ENCODE assay signal across 8 mouse cellular contexts in genomic region chr16:94632424-94632963, GRCm38 (mm10).
DNase-seq lines count a peak whose midpoint lies in the region; ATAC-seq and TF ChIP-seq lines count a peak whose summit lies in the region.

No protein-coding gene starts in this region.

- H3K27ac ChIP-seq in heart, postnatal 0 days (ENCODE audit: low read depth): peak overlapping the region; percentile 17; the same call in 1 of the 2 replicates
- peak overlapping the region; percentile 23; the same call in 1 of the 2 replicates for H3K27ac ChIP-seq in stomach, embryonic 16.5 days (ENCODE audit: low read length)
- H3K27ac ChIP-seq in stomach, postnatal 0 days (replicated peaks): no peak overlapping the region
- peak overlapping the region; percentile 49; the same call in 1 of the 2 replicates for H3K27ac ChIP-seq in midbrain, embryonic 12.5 days (replicated peaks)
- no peak overlapping the region for H3K27ac ChIP-seq in thymus, adult 2 months (ENCODE audit: control insufficient read depth, insufficient read depth, low read length)

- no peak overlapping the region; the same call in 1 of the 2 replicates for H3K4me2 ChIP-seq in heart, postnatal 0 days (ENCODE audit: low read depth, low read length)
- no peak overlapping the region for H3K4me2 ChIP-seq in stomach, embryonic 16.5 days (ENCODE audit: low read depth, low read length)
- no peak overlapping the region for H3K4me2 ChIP-seq in stomach, postnatal 0 days (replicated peaks; ENCODE audit: low read depth)
- H3K4me2 ChIP-seq in midbrain, embryonic 12.5 days (replicated peaks): no peak overlapping the region

- no peaks in the 10 kb centered on the region for H3K27me3 ChIP-seq in heart, postnatal 0 days (ENCODE audit: control insufficient read depth, insufficient read depth, low read length)
- no peaks in the 10 kb centered on the region for H3K27me3 ChIP-seq in stomach, embryonic 16.5 days (ENCODE audit: control insufficient read depth, insufficient read depth, low read length)
- H3K27me3 ChIP-seq in stomach, postnatal 0 days (ENCODE audit: control insufficient read depth, insufficient read depth, low read length): no peaks in the 10 kb centered on the region
- no peaks in the 10 kb centered on the region for H3K27me3 ChIP-seq in midbrain, embryonic 12.5 days
- H3K27me3 ChIP-seq in thymus, adult 2 months (ENCODE audit: control insufficient read depth, insufficient read depth, low read length): no peaks in the 10 kb centered on the region; the same call in 1 of the 2 replicates

- TF ChIP-seq CTCF in heart, postnatal 0 days (IDR thresholded peaks at IDR 0.05; ENCODE audit: low read depth): no peak
- no peak for TF ChIP-seq CTCF in stomach, postnatal 0 days (IDR thresholded peaks at IDR 0.05; ENCODE audit: low read depth)
- TF ChIP-seq CTCF in thymus, adult 2 months (IDR thresholded peaks at IDR 0.05; ENCODE audit: borderline replicate concordance, control insufficient read depth, extremely low read depth, insufficient read depth, low read length, poor library complexity): no peak

- WGBS in heart, postnatal 0 days: 66% methylated on average over 6 of the region's 6 CpGs
- 58% methylated on average over 6 of the region's 6 CpGs for WGBS in stomach, embryonic 16.5 days
- WGBS in stomach, postnatal 0 days: 61% methylated on average over 6 of the region's 6 CpGs
- WGBS in midbrain, embryonic 12.5 days: 89% methylated on average over 6 of the region's 6 CpGs
- 80% methylated on average over 6 of the region's 6 CpGs for WGBS in thymus, adult 2 months

- H3K4me3 ChIP-seq in heart, postnatal 0 days (ENCODE audit: low read depth, low read length): no peak overlapping the region
- no peak overlapping the region for H3K4me3 ChIP-seq in stomach, embryonic 16.5 days (replicated peaks; ENCODE audit: low read length)
- no peak overlapping the region for H3K4me3 ChIP-seq in stomach, postnatal 0 days (ENCODE audit: low read depth, low read length)
- H3K4me3 ChIP-seq in midbrain, embryonic 12.5 days: no peak overlapping the region
- H3K4me3 ChIP-seq in thymus, adult 2 months (ENCODE audit: control insufficient read depth, insufficient read depth, low read length): no peak overlapping the region

- no peaks in the 10 kb centered on the region for H3K36me3 ChIP-seq in heart, postnatal 0 days (replicated peaks; ENCODE audit: control insufficient read depth, insufficient read depth, low read length)
- no peaks in the 10 kb centered on the region for H3K36me3 ChIP-seq in stomach, embryonic 16.5 days (ENCODE audit: control insufficient read depth, insufficient read depth, low read length)
- H3K36me3 ChIP-seq in stomach, postnatal 0 days (ENCODE audit: control insufficient read depth, insufficient read depth, low read length): no peaks in the 10 kb centered on the region
- no peaks in the 10 kb centered on the region for H3K36me3 ChIP-seq in midbrain, embryonic 12.5 days
- no peaks in the 10 kb centered on the region for H3K36me3 ChIP-seq in thymus, adult 2 months (ENCODE audit: control insufficient read depth, insufficient read depth, low read length)

- TF ChIP-seq POLR2A in thymus, adult 2 months (IDR thresholded peaks at IDR 0.05; ENCODE audit: control insufficient read depth, extremely low read depth, insufficient read depth, low read length, poor library complexity): no peak

- TF ChIP-seq EP300 in heart, postnatal 0 days (IDR thresholded peaks at IDR 0.05; ENCODE audit: low read depth): no peak
- TF ChIP-seq EP300 in stomach, postnatal 0 days (optimal IDR thresholded peaks at IDR 0.05): no peak

- DNase-seq in heart, postnatal 0 days (ENCODE audit: low spot score): no peak
- DNase-seq in heart, adult 11 months: no peak
- no peak for DNase-seq in stomach, postnatal 0 days (ENCODE audit: low spot score)
- no peak for DNase-seq in thymus, adult 2 months
- no peak for DNase-seq in spleen, postnatal 14 days (ENCODE audit: low spot score in 2 of 2)

- ATAC-seq in heart, postnatal 0 days (ENCODE audit: insufficient read depth, low read depth): no peak
- ATAC-seq in stomach, embryonic 16.5 days (ENCODE audit: insufficient read depth, low FRiP score): 0 out of 2 replicates have a peak, but pooled peaks have one; percentile 8
- ATAC-seq in stomach, postnatal 0 days (ENCODE audit: low FRiP score, low TSS enrichment): no peak
- ATAC-seq in midbrain, embryonic 12.5 days (ENCODE audit: low FRiP score, low read depth): 0 out of 2 replicates have a peak, but pooled peaks have one; percentile 3
- no peak for ATAC-seq in inflammation-experienced regulatory T-cells, adult 6 months

- no peaks in the 10 kb centered on the region for H3K9me3 ChIP-seq in heart, postnatal 0 days (replicated peaks; ENCODE audit: control insufficient read depth, low read length)
- H3K9me3 ChIP-seq in stomach, embryonic 16.5 days (replicated peaks; ENCODE audit: control insufficient read depth, low read length): no peaks in the 10 kb centered on the region
- H3K9me3 ChIP-seq in stomach, postnatal 0 days (ENCODE audit: control insufficient read depth, low read length): no peaks in the 10 kb centered on the region
- H3K9me3 ChIP-seq in midbrain, embryonic 12.5 days: no peaks in the 10 kb centered on the region

- no peak overlapping the region for H3K9ac ChIP-seq in heart, postnatal 0 days (replicated peaks; ENCODE audit: low read depth, low read length)
- no peak overlapping the region for H3K9ac ChIP-seq in stomach, embryonic 16.5 days (ENCODE audit: low read length)
- H3K9ac ChIP-seq in stomach, postnatal 0 days (ENCODE audit: low read length): no peak overlapping the region
- H3K9ac ChIP-seq in midbrain, embryonic 12.5 days (replicated peaks): no peak overlapping the region

- H3K4me1 ChIP-seq in heart, postnatal 0 days (ENCODE audit: control insufficient read depth, insufficient read depth): peaks cover 22% of the 10 kb centered on the region
- peaks cover 30% of the 10 kb centered on the region for H3K4me1 ChIP-seq in stomach, embryonic 16.5 days (ENCODE audit: control insufficient read depth, insufficient read depth, low read length)
- H3K4me1 ChIP-seq in stomach, postnatal 0 days (replicated peaks; ENCODE audit: control insufficient read depth, insufficient read depth): 0 out of 2 replicates have a peak, but pooled peaks cover 2% of the 10 kb centered on the region
- H3K4me1 ChIP-seq in midbrain, embryonic 12.5 days: peaks cover 28% of the 10 kb centered on the region
- H3K4me1 ChIP-seq in thymus, adult 2 months (replicated peaks; ENCODE audit: control insufficient read depth, insufficient read depth, low read length): peaks cover 8% of the 10 kb centered on the region

Comparison
In these comparisons a context has a peak if more than half of its experiments do, and no peak if none do; other contexts are left out.
1. ATAC-seq: peak in stomach, embryonic 16.5 days (single experiment) and midbrain, embryonic 12.5 days (single experiment); none in heart, postnatal 0 days (single experiment), stomach, postnatal 0 days (single experiment) and inflammation-experienced regulatory T-cells, adult 6 months (single experiment).
2. H3K27ac ChIP-seq: peak in heart, postnatal 0 days (single experiment), stomach, embryonic 16.5 days (single experiment) and midbrain, embryonic 12.5 days (single experiment); none in stomach, postnatal 0 days (single experiment) and thymus, adult 2 months (single experiment).